Mouse (Mus musculus) kidney, adult 2 months (tissue): ENCODE results near the gene Whamm. TPM values are rescaled to one million over a fixed set of nuclear protein-coding genes. Genes with fewer than 3 reads are reported as not detected.

Experiments
- DNase-seq: peaks from one replicate; pipeline ENCODE4 v3.0.0; 2021
- H3K27ac ChIP-seq: fragments of 200-500 bp; 2 replicates; pipeline ENCODE4 v1.5.1; 2012; ENCODE audit warnings: low read depth, low read length, control low read depth, inconsistent platforms; ENCODE audit not compliant: insufficient read depth
- H3K27me3 ChIP-seq: fragments of 200-500 bp; replicated peaks from 2 replicates; pipeline ENCODE4 v1.6.1; 2012; ENCODE audit warnings: mild to moderate bottlenecking, moderate library complexity, low read length, inconsistent platforms; ENCODE audit not compliant: control insufficient read depth, insufficient read depth
- H3K36me3 ChIP-seq: fragments of 200-500 bp; 2 replicates; pipeline ENCODE4 v1.6.1; 2012; ENCODE audit warnings: mild to moderate bottlenecking, moderate library complexity, low read length, inconsistent platforms; ENCODE audit not compliant: control insufficient read depth, insufficient read depth
- H3K4me1 ChIP-seq: fragments of 200-500 bp; 2 replicates; pipeline ENCODE4 v1.6.1; 2011; ENCODE audit warnings: low read length; ENCODE audit not compliant: control insufficient read depth, insufficient read depth
- H3K4me3 ChIP-seq: fragments of 200-500 bp; 2 replicates; pipeline ENCODE4 v1.5.1; 2011; ENCODE audit warnings: mild to moderate bottlenecking, low read depth, low read length, control low read depth; ENCODE audit not compliant: insufficient read depth
- CTCF ChIP-seq: fragments of 200-500 bp; conservative IDR thresholded peaks from 2 replicates; pipeline ENCODE4 v1.5.1; 2011; ENCODE audit warnings: low read depth, mild to moderate bottlenecking, control low read depth, low read length, moderate library complexity, mixed read lengths; ENCODE audit not compliant: insufficient read depth, insufficient read length
- POLR2A ChIP-seq: fragments of 200-500 bp; IDR thresholded peaks from one replicate; pipeline ENCODE4 v1.6.1; 2011; ENCODE audit warnings: low read depth, low read length, control low read depth
- WGBS: fragments of 180-500 bp; shearing (Covaris S2); methylation state at CpG from one replicate; pipeline ENCODE4 v1.1.7; 2018; 5-methylcytosine and 5-hydroxymethylcytosine counted together
- polyA plus RNA-seq: library from polyadenylated mRNA; depleted of rRNA; stranded (reverse); fragments of >200 nt; gene quantifications from 2 replicates; pipeline ENCODE4 v1.2.3, GENCODE M21; 2012; rRNA removed

The Whamm gene
- polyA plus RNA-seq, 1 experiment: 14.1 TPM

DNA sequence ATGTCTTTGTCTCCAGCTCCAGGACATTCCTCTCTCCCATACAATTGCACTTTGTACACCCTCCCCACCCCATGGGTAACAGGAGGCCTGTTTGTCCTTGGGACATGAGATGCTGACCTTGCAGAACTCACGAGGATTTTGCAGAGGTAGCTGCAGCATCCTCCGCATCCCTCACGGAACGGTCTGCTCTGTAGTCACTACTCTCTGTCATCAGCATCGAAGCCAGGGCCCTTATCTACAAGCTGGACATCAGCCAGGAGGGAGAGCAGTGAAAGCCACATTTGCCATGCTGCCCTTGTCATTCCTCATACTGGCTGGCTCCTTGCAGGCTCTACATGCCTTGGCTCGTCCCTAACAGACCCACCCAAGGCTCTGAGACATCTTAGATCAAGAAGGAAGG is 70.0 kb downstream of the Whamm start:
- Histone ChIP-seq H3K27ac (no peak overlapping the region), H3K4me1 (no peaks in the 10 kb centered on the region), H3K4me3 (no peak overlapping the region), H3K27me3 (no peaks in the 10 kb centered on the region), H3K36me3 (no peaks in the 10 kb centered on the region)
- 76% methylated on average over 6 of the region's 6 CpGs for WGBS
- no peak for DNase-seq
- TF ChIP-seq POLR2A (no peak), CTCF (no peak)

DNA sequence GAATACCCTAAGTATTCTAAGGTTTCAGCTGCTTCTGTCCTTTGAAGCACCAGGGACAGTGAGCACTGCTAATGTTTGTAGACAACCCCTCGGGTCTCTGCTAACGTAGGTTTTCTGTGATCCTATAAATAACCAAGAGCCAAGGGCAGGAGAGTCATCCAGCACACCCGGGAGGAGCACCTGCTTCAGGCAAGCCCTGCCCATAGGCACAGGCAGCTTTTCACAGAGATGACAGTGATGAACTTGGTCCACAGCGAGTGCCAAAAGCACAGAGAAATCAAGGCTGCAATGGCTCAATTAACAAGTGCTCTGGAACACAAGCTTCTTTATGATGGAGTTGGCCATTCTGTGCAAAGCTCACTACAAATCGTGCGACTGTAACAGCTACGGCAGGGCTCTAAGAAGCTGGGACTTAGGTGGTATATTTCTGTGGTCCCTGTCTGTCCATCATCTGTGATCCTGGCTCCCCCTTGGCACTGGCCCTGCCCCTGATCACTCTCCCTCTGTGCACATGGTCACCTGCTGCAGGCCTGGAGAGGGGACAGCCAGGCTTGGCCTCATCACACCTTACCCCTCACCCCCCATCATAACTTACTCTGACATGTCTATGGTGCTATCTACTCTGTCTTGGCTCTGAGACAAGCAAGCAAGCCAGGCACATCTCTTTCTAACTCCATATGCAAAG is 73.6 kb downstream of the Whamm start:
- whole genome bisulfite sequencing: 66% methylated on average over 7 of the region's 7 CpGs
- no peaks in the 10 kb centered on the region for H3K4me1 ChIP-seq
- no peak for DNase-seq
- H3K4me3 ChIP-seq: no peak overlapping the region
- no peaks in the 10 kb centered on the region for H3K27me3 ChIP-seq
- no peaks in the 10 kb centered on the region for H3K36me3 ChIP-seq
- H3K27ac ChIP-seq: no peak overlapping the region
- TF ChIP-seq POLR2A (no peak), CTCF (no peak)

Other genes with a start within 250 kb of the Whamm start
- 1,243 and 1,376 TPM in 2 replicates for gene Rps17, start 226.0 kb upstream of the Whamm start, polyA plus RNA-seq
- 12.7 and 13.5 TPM in 2 replicates for gene Cpeb1, start 115.8 kb upstream of the Whamm start, polyA plus RNA-seq
- 0.29 and 0.44 TPM in 2 replicates for gene Ap3b2, start 77.3 kb upstream of the Whamm start, polyA plus RNA-seq
- gene BC048679, start 73.0 kb upstream of the Whamm start, polyA plus RNA-seq: 1.0 TPM in 1 of 2 replicates, not detected in the other
- 0.24 and 0.66 TPM in 2 replicates for gene Fsd2, start 4.3 kb upstream of the Whamm start, polyA plus RNA-seq
- 0.96 and 1.1 TPM in 2 replicates for gene Homer2, start 136.3 kb downstream of the Whamm start, polyA plus RNA-seq
- 14.7 and 23.8 TPM in 2 replicates for gene Ramac, start 191.7 kb downstream of the Whamm start, polyA plus RNA-seq
- gene 3110040N11Rik, start 218.2 kb downstream of the Whamm start, polyA plus RNA-seq: 36.8 and 40.3 TPM in 2 replicates